Mouse (Mus musculus): ENCODE data around the gene Glipr1. TPM values are rescaled to one million over a fixed set of nuclear protein-coding genes. Genes with fewer than 3 reads are reported as not detected.

Glipr1 gene
- polyA plus RNA-seq (2017; shearing (Covaris generic)), result 105 TPM

DNA sequence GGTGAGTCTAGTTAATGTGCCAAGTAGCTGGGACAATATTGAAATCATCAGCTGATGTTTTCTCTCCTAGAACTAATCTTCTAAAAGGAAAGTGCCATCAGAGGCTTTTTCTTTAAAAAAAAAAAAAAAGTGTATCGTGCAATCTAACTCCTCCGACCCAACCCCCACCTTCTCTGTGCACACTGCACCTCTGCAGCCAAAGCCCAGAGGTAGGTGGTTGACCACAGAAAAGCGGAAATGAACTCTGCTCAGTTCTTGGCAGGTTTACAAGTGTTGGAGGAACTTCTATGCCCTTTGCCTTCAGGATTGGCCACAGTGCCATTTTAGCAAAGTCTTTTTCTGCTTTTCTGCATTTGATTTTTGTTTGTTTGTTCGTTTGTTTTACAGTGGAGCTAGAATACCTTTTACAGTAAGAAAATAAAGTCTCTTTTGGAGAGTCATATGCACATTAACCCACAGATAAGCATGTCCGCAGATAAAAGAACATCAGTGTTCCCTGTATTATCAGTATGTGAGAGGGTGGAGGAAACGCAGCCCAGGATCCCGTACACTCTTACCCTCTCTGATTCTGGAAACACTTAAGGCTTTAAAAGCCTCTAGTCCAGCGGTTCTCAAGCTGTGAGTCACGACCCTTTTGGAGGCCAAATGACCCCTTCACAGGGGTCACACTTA, at the start of gene Glipr1:
Gene Glipr1, minus strand, starts transcription at position 88 of the 672 bp plus-strand sequence.

GRCm38 (mm10) chr10:111972542-111973361, 29.7 kb downstream of the Glipr1 start, which contains the start of gene Krr1:
TSS of gene Krr1 (plus strand) at chr10:111972664.

Other genes with a start within 250 kb of the Glipr1 start
- gene Krr1, start 30.0 kb downstream of the Glipr1 start, polyA plus RNA-seq (2017; shearing (Covaris generic)), result 46.9 TPM
- not detected for gene Glipr1l1, start 57.6 kb upstream of the Glipr1 start, polyA plus RNA-seq (2017; shearing (Covaris generic))
- gene Glipr1l2, start 80.7 kb upstream of the Glipr1 start, polyA plus RNA-seq (2017; shearing (Covaris generic)), result not detected
- not detected for gene Glipr1l3, start 157.7 kb upstream of the Glipr1 start, polyA plus RNA-seq (2017; shearing (Covaris generic))
- 0.10 TPM for gene Caps2, start 161.0 kb upstream of the Glipr1 start, polyA plus RNA-seq (2017; shearing (Covaris generic))

Measured in CD4-positive, CD25-positive, alpha-beta regulatory T cell (primary cell).